Mouse (Mus musculus): ENCODE measurements around the gene Tgm2.

- no peak for TF ChIP-seq GATA1 (IDR thresholded peaks at IDR 0.05; ENCODE audit: borderline replicate concordance, low read length)
- no peak for TF ChIP-seq FLI1 (IDR thresholded peaks at IDR 0.05; ENCODE audit: low read length)
Measured at GRCm38 (mm10) chr2:158146223-158146622, at the start of gene Tgm2.

All from megakaryocyte, embryonic 14.5 days (primary cell).